Mouse (Mus musculus) heart, embryonic 11.5 days (tissue): ENCODE results near the gene Fbxw10. TPM values are rescaled to one million over a fixed set of nuclear protein-coding genes. Genes with fewer than 3 reads are reported as not detected.

Source experiments
- ATAC-seq: fragments of 200-750 bp; cut with Nextera tagmentation; replicated peaks from 2 replicates; pipeline ENCODE4 v1.8.0; 2017; ENCODE audit warnings: moderate library complexity; ENCODE audit not compliant: insufficient number of reproducible peaks, low FRiP score, low TSS enrichment
- H3K27ac ChIP-seq: fragments of 300-500 bp; sonication (generic); 2 replicates; pipeline ENCODE4 v1.5.1; 2014; ENCODE audit warnings: mild to moderate bottlenecking, low read depth, low read length
- H3K27me3 ChIP-seq: fragments of 300-500 bp; sonication (generic); 2 replicates; pipeline ENCODE4 v1.6.1; 2014; ENCODE audit warnings: mild to moderate bottlenecking, low read length, mixed read lengths; ENCODE audit not compliant: control insufficient read depth, insufficient read depth
- H3K36me3 ChIP-seq: fragments of 300-500 bp; sonication (generic); 2 replicates; pipeline ENCODE4 v1.6.1; 2014; ENCODE audit warnings: mild to moderate bottlenecking, low read length, moderate library complexity, mixed read lengths; ENCODE audit not compliant: control insufficient read depth, insufficient read depth
- H3K4me1 ChIP-seq: fragments of 300-500 bp; sonication (generic); 2 replicates; pipeline ENCODE4 v1.6.1; 2014; ENCODE audit warnings: low read length; ENCODE audit not compliant: control insufficient read depth, insufficient read depth
- H3K4me2 ChIP-seq: fragments of 300-500 bp; sonication (generic); 2 replicates; pipeline ENCODE4 v1.6.1; 2014; ENCODE audit warnings: mild to moderate bottlenecking, moderate library complexity
- H3K4me3 ChIP-seq: fragments of 300-500 bp; sonication (generic); 2 replicates; pipeline ENCODE4 v1.5.1; 2014; ENCODE audit warnings: low read depth, low read length
- H3K9ac ChIP-seq: fragments of 300-500 bp; sonication (generic); 2 replicates; pipeline ENCODE4 v1.6.1; 2014; ENCODE audit warnings: mild to moderate bottlenecking, low read depth, low read length, moderate library complexity
- H3K9me3 ChIP-seq: fragments of 300-500 bp; sonication (generic); replicated peaks from 2 replicates; pipeline ENCODE4 v1.6.1; 2016; ENCODE audit warnings: low read length; ENCODE audit not compliant: control insufficient read depth
- WGBS: fragments of 180-500 bp; shearing (Covaris S2); extraction: QIAGEN DNeasy Blood & Tissue Kit; methylation state at CpG from one replicate; pipeline ENCODE4 v1.1.7; 2014; ENCODE audit not compliant: insufficient replicate concordance; 5-methylcytosine and 5-hydroxymethylcytosine counted together
- polyA plus RNA-seq: library from polyadenylated mRNA; unstranded; fragments of >200 nt; fragmentation: Nextera tagmentation; extraction: Ambion mirVana; gene quantifications from 2 replicates; pipeline ENCODE4 v1.2.1, GENCODE M21; 2014

Fbxw10 gene
- polyA plus RNA-seq, 1 experiment from 2014 or later: 0.24 TPM

DNA sequence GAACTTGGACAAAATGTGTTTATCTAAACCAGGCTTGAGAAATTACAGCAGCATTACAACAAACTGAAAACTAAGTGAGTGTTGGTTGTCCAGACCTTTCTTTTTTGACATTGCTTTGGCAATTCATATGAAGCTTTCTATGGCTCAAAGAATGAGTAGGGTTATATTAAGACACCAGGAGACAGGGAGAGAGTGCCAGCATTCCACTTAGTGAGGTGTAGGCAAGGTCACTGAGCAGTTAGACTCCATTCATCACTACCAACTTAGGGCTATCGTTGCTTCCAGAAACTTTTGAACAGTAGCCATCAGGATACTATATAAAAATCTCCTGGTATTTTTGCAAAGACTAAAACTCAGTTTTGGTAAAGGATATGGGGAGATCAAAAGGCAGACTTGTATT lies 30.5 kb downstream of the Fbxw10 start:
- 73% methylated on average over 1 of the region's 1 CpGs for WGBS
- H3K27ac ChIP-seq: no peak overlapping the region
- no peak overlapping the region for H3K4me3 ChIP-seq
- no peak overlapping the region for H3K4me2 ChIP-seq
- H3K36me3 ChIP-seq: no peaks in the 10 kb centered on the region
- no peak for ATAC-seq
- no peaks in the 10 kb centered on the region for H3K9me3 ChIP-seq
- no peaks in the 10 kb centered on the region for H3K4me1 ChIP-seq
- H3K27me3 ChIP-seq: no peaks in the 10 kb centered on the region
- no peak overlapping the region for H3K9ac ChIP-seq

DNA sequence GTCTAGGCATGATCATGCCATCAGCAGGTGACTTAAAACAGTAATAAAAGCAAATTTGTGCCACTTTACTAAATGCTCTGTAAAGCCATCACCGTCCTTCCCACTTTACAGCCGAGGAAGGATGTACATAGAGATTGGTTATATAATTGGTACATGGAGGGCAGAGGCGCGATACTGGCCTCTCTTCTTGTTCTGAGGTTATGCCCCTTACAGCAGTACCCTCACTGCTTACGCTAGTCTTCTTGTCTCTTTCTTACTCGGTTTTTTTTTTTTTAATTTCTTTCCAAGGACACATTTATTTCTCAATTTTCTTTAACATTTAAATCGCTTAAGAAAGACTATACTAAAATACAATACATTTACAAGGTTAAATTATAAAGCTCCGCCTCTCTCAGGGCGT lies 31.9 kb downstream of the Fbxw10 start:
- H3K27ac ChIP-seq: no peak overlapping the region
- H3K4me1 ChIP-seq: no peaks in the 10 kb centered on the region
- H3K4me2 ChIP-seq: peak overlapping the region; percentile 73
- H3K27me3 ChIP-seq: no peaks in the 10 kb centered on the region
- H3K9me3 ChIP-seq: no peaks in the 10 kb centered on the region
- 33% methylated on average over 9 of the region's 9 CpGs for WGBS
- H3K9ac ChIP-seq: 0 out of 2 replicates have a peak overlapping the region, but pooled peaks have one; percentile 24
- H3K4me3 ChIP-seq: peak overlapping the region; percentile 84
- ATAC-seq: no peak; the same call in 1 of the 2 replicates
- no peaks in the 10 kb centered on the region for H3K36me3 ChIP-seq

DNA sequence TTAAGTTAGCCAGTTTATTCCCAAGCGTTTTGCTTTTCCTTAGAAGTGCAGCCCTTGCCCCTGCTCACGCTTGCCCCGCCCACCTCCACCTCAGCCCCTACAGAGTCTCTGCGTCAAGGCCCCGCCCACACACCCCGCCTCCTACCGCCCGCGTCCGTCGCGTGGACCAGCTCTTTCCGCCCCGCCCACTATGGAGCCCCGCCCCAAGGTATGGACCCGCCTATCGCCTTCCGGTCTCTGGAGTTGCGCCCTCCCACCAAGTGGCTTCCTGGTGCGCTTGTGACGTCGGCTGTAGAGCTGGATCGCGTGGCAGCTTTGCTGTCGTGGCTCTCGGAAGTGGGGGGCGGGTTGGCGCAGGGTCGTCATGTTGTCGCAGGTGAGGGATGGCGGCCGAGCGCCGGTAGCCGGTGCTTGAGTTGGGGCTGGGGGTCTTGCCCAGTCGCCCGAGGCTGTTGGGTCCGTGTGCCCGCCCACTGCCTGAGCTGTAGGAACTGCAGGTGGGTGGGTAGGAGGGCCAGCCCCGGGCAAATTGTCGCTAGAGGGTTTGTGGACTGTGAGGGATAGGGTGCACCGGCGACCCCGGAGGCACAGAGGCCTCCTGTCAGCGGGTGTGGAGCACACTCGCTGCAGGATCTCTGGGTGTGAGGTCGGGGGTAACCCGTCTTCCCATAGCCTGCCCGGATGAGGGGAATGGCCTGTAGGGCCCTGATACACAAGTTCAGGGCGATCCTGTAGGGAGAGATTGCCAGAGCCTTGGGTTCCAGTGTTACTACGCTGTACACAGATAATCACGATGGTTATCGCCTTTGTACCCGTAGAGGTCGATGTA lies 32.6 kb downstream of the Fbxw10 start, which contains the start of gene Tvp23b:
Gene Tvp23b, plus strand, starts transcription at position 236 of the 829 bp plus-strand sequence.
- H3K27me3 ChIP-seq: no peaks in the 10 kb centered on the region
- peak within 1 kb of the TSS; percentile 73 for H3K4me2 ChIP-seq
- peak within 1 kb of the TSS; percentile 93 for H3K9ac ChIP-seq
- peak within 1 kb of the TSS; percentile 84 for H3K4me3 ChIP-seq
- H3K9me3 ChIP-seq: no peaks in the 10 kb centered on the region
- peak; percentile 97 for ATAC-seq
- no peaks in the 10 kb centered on the region for H3K36me3 ChIP-seq
- H3K27ac ChIP-seq: peak within 1 kb of the TSS; percentile 82
- under 1% methylated on average over 55 of the region's 55 CpGs for WGBS
- H3K4me1 ChIP-seq: no peaks in the 10 kb centered on the region

DNA sequence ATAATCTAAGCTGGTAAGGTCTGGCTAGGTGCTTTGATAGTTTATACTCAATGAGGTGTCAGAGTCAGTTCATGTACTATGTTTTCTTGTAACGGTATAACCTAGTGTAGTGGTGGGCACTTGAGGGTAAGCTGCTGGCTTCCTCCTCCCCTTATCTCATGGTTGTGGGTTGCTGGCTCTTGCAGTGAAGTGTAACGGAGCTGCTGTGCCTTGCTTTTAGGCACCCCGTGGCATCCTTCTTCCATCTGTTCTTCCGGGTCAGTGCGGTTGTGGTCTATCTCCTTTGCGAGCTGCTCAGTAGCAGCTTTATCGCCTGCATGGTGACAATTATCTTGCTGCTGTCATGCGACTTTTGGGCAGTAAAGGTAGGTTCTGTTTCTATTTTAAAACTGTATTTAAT lies 36.5 kb downstream of the Fbxw10 start:
- Histone ChIP-seq H3K27me3 (no peaks in the 10 kb centered on the region), H3K9ac (no peak overlapping the region), H3K27ac (no peak overlapping the region), H3K9me3 (no peaks in the 10 kb centered on the region), H3K4me2 (no peak overlapping the region), H3K4me1 (no peaks in the 10 kb centered on the region), H3K4me3 (no peak overlapping the region), H3K36me3 (peaks cover 13% of the 10 kb centered on the region; the same call in 1 of the 2 replicates)
- no peak for ATAC-seq
- WGBS: 76% methylated on average over 8 of the region's 8 CpGs

DNA sequence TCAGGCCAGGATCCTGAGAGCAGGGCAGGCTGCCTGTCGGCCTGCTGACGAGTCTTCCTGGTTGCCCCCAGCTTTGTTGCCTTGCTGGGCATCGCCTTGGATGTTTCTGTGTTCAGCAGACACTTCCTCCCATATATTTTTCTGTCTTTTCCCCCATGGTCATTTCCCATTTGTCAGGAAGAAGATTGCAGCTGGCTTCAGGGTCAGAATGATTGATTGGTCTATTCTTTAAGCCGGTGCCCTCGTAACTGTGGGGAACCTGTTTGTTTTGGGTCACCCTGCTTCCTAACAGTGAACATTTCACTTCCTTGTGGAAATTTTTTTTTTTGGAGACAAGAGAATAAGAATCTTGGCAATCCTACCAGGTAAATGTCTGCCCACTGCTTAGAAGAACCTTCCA lies 38.5 kb downstream of the Fbxw10 start:
- Histone ChIP-seq H3K4me2 (no peak overlapping the region), H3K36me3 (peaks cover 14% of the 10 kb centered on the region; the same call in 1 of the 2 replicates), H3K27me3 (no peaks in the 10 kb centered on the region), H3K9me3 (no peaks in the 10 kb centered on the region), H3K27ac (no peak overlapping the region), H3K4me1 (no peaks in the 10 kb centered on the region), H3K4me3 (no peak overlapping the region), H3K9ac (no peak overlapping the region)
- WGBS: 80% methylated on average over 5 of the region's 5 CpGs
- no peak for ATAC-seq

DNA sequence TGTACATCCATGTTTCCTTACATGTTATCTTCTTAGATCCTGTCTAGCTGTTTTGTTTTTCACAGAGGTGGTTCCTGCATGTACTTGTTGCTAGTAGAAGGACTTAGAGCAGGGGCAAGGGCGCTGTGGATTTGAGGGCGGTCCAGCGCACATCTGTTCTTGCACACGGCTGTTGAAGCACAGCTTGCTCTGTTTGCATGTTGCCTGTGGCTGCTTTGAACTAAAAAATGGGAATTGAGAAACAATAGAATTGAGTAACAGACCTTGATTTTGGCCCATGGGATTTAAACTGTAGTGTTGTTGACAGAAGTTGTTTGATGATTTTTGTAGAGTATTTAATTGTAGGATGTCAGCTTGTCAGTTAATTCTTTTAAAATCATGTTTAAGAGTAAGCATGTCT lies 43.9 kb downstream of the Fbxw10 start:
- Histone ChIP-seq H3K9me3 (no peaks in the 10 kb centered on the region), H3K4me3 (no peak overlapping the region), H3K4me2 (no peak overlapping the region), H3K36me3 (peaks cover 17% of the 10 kb centered on the region), H3K27me3 (no peaks in the 10 kb centered on the region), H3K9ac (no peak overlapping the region), H3K27ac (no peak overlapping the region), H3K4me1 (no peaks in the 10 kb centered on the region)
- ATAC-seq: no peak
- WGBS: 94% methylated on average over 4 of the region's 4 CpGs

DNA sequence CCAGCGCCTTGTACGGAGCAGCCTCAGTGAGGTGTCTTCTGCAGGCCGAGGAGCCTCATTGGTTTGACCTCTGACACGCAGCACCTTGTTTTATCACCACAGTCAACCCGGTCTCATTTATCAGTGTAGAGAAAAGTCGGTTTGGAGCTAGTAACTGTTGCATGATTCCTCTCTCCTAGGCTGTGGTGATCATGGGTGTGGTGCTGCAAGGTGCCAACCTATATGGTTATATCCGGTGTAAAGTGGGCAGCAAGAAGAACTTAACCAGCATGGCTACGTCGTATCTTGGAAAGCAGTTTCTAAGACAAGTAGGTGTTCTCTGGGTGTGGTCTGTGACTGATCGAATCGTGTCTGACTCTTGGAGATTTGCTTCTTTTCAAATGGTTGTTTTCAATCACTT lies 44.9 kb downstream of the Fbxw10 start:
- Histone ChIP-seq H3K36me3 (peaks cover 10% of the 10 kb centered on the region), H3K27me3 (no peaks in the 10 kb centered on the region), H3K4me2 (no peak overlapping the region), H3K27ac (no peak overlapping the region), H3K4me1 (no peaks in the 10 kb centered on the region), H3K9me3 (no peaks in the 10 kb centered on the region), H3K9ac (no peak overlapping the region), H3K4me3 (no peak overlapping the region)
- 83% methylated on average over 11 of the region's 11 CpGs for WGBS
- ATAC-seq: no peak

DNA sequence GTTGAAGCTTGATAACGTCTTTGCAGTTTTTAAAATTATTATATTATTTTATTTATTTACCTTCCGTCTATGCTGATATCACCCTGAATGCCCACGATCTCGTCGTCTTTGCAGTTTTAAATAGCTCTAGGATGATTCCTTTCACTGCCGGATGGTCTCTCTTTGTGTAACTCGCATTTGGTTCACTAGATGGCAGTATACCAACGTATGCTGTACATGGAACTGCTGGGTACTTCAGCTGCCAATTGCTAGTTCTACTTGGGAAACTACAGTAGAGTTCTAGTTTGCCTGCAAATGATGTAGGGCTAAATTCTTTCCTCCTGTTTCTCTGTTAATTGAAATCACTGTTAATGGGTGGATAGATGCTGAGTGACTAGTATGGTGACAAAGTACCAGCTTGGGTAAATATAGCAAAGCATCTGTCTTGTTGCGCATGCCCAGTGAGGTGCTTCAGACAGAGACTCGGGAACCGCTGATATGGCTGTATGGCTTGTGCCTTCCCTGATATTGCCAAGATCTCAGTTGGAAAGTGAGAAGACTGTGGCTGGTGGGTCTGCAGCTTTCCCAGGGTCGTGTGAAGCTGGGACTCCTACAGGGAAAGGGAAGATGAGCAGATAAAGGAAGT lies 54.9 kb downstream of the Fbxw10 start:
- no peak overlapping the region for H3K27ac ChIP-seq
- H3K4me3 ChIP-seq: no peak overlapping the region
- H3K4me2 ChIP-seq: no peak overlapping the region
- H3K9me3 ChIP-seq: no peaks in the 10 kb centered on the region
- H3K9ac ChIP-seq: no peak overlapping the region
- 30% methylated on average over 12 of the region's 12 CpGs for WGBS
- H3K4me1 ChIP-seq: no peaks in the 10 kb centered on the region
- H3K27me3 ChIP-seq: no peaks in the 10 kb centered on the region
- ATAC-seq: no peak
- H3K36me3 ChIP-seq: no peaks in the 10 kb centered on the region
